Mouse (Mus musculus) gastrocnemius, postnatal 36 days (tissue): Measurements from ENCODE around the gene Fbll1. TPM values are rescaled to one million over a fixed set of nuclear protein-coding genes. Genes with fewer than 3 reads are reported as not detected.

ENCODE experiments used
- microRNA-seq, 2 experiments: library from miRNA; unstranded; fragments of <30 nt; microRNA quantifications; one replicate each; pipeline ENCODE4 v1.2.0; 2021
- total RNA-seq, 2 experiments: library from RNA; stranded (reverse); gene quantifications; 2 replicates each; pipeline ENCODE4 v1.2.3; 2021

Fbll1 gene
- total RNA-seq, 2 experiments from 2014 or later, result not detected

Small RNA genes within 50 kb of the gene (microRNA-seq; reads per million reads assigned to microRNA genes)
- 1.8 to 3.0 reads per million in 2 experiments for gene Mir103-1

Other genes with a start within 250 kb of the Fbll1 start
- 10 to 100 TPM; 17.1 to 19.0 TPM for gene Pank3, start 29.4 kb downstream of the Fbll1 start, total RNA-seq
- 10 to 100 TPM; 39.3 to 42.6 TPM for gene Rars, start 35.6 kb upstream of the Fbll1 start, total RNA-seq
- gene Wwc1, start 181.6 kb upstream of the Fbll1 start, total RNA-seq, result under 1 TPM in 1 of 2 experiments, not detected in 1; 0.31 TPM